Mouse (Mus musculus): ENCODE measurements around the gene Stox1.

Stox1 gene

DNA sequence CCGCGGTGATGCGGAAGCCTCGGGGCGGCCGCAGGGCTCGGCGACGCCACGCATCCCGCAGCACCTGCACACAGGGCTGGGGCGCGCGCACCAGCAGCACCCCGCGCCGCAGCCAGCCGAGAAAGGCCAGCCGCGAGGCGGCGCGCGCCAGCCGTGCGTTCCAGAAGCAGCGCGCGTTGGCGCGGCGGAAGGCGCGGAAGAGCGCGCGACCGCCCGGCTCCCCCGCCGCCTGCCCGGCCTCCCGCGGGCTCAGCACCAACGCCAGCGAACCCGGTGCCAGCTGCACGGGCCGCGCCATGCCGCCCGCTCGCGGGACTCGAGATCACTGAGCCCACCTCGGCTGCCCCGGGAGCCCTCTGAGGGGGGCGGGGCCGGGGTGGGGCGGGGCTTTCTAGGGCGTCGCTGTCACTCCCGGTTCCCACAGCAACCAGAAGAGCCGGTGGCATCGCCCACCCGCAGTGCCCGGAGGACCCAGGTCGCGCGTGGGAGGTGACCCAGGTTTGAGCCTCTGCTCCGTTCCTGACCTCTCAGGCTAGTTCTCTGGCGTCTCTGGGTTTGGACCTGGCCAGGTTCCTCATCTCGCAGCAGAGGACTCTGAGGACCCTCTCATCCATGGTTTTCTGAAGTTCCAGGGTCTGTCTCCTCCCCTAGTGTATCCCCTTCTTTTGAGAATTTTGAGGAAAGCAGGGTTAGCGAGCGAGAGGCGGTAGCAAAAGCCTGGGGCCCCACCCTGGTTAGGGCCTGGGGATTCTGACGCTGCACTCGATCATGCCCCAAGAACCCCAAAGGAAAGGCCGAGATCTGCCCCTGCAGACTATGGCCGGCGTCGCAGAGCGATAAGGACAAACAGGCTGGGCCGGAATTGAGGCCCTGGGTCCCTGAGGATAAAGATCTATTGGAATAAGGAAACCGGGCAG, at the start of gene Stox1:
Gene Stox1 (minus strand): TSS at position 358 of the 917 bp plus-strand sequence.
- WGBS: 2% methylated on average over 80 of the region's 85 CpGs

- WGBS: 75% methylated on average over 6 of the region's 6 CpGs
Measured at GRCm38 (mm10) chr10:62750781-62751180, 24.9 kb upstream of the Stox1 start.

DNA sequence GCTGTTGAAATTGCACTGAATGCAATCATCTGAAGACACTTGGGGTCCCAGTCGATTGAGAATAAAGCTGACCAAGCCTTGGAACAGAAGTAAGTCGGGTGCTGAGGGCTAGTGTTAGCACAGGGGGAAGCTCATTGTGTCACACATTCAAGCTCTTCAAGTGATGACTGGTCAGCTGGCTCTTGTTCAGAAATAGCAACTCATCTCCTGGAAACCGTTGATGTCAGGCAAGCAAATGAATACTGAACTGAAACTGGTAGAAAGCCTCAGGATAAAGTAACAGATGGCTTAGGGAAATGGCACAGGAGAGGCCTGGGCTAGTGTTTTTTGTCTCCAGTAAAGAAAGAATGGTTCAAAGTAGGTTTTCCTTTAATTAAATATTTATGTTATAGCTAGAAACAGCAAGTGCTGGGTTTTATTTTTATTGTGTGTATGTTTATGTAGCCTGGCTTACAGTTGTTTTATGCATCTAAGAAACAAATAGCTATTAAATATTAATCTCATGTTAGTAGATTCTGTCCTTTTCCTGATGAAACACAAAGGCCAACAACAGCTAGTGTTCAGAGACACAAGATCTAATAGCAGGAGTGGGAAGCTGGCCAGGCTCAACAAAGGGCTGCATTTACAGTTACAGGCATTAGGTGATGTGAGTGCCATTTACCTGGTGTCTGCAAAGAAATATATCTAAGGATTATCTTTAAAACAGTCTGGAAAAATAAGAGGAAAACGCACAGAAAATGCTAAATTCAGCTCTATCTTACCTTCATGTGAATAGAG, 14.2 kb upstream of the Stox1 start:
- 29% methylated on average over 4 of the region's 4 CpGs for WGBS

GRCm38 (mm10) chr10:62736965-62737688, 11.2 kb upstream of the Stox1 start:
- WGBS: 42% methylated on average over 4 of the region's 4 CpGs

DNA sequence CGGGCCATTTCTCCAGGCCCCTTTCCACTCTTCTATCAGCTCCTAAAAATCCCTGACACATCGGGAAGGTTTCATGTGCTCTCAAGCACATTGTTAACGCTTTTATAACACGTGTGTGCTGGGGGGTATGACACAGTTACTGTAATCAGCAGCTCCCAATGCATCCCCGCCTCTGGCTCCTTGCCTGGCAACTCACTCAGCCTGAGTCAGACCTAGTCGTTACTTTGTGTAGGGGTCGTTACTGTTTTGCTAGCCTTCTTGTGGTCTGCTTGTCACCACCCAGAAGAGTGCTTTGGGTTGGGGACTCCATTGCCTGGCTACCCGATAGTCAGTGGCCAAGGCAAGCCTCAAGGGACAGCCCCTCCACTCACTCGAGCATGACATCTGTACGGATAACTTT, 4.9 kb upstream of the Stox1 start:
- 62% methylated on average over 10 of the region's 10 CpGs for WGBS

DNA sequence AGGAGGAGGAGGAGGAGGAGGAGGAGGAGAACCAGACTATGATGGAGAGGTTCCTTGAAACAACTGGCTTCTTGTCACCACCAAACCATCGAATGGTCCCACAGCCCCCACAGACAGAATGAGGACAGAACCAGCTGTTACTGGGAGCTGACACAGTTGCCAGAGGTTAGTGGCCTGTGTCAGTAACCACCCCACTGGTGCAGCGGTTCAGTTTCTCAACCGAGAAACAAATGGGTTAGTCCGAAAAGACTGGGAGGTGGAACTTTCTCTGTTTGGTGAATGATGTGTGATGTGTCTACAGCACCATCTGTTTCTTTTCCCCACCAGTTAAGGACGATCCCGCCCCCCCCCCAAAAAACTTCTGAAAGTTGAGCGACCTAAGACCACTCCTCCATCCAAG, 992 bp downstream of the Stox1 start:
- WGBS: 20% methylated on average over 7 of the region's 7 CpGs

DNA sequence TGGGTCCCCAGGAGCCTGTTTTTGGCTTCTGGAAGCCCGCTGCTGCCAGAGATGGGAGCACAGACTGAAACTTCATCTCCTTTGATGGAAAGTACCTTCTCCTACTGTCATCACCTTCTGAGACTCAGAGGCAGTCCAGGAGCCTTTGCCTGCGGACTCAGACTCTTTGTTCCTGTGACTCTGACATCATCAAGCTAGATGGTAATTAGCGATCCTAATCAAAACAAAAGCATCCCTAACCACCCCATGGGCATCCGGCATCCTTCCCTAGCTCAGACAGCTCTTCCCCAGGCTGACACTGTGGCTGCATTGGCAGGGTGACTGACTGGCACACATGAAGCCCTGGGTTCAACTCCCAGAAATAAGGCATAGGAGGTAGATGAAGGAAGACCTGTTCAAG, 3.2 kb downstream of the Stox1 start:
- WGBS: 57% methylated on average over 4 of the region's 4 CpGs

GRCm38 (mm10) chr10:62720574-62720973, 5.4 kb downstream of the Stox1 start:
- 90% methylated on average over 8 of the region's 8 CpGs for WGBS

GRCm38 (mm10) chr10:62713457-62713856, 12.5 kb downstream of the Stox1 start:
- 87% methylated on average over 10 of the region's 10 CpGs for WGBS

- WGBS: 64% methylated on average over 4 of the region's 4 CpGs
Measured at GRCm38 (mm10) chr10:62703579-62703978, 22.3 kb downstream of the Stox1 start.

DNA sequence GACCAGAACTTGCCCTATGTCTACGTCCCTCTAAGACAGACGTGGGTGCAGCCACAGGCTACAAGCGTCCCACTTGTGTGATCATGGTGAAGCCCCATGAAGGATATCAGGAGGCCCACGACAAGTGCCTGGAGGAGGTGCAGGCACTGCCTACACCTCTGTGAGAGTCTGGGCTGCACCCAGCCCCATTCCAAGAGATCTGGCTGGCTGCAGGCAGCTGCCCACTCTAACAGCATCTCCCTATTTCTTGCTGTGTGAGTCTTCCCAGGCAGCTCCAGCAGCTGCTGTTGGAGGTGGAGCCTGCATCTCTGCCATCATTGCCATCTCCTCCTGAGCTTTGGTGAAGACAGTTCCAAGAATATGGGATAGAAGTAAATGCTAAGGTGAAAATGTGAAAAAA, 23.5 kb downstream of the Stox1 start:
- WGBS: 55% methylated on average over 4 of the region's 4 CpGs

DNA sequence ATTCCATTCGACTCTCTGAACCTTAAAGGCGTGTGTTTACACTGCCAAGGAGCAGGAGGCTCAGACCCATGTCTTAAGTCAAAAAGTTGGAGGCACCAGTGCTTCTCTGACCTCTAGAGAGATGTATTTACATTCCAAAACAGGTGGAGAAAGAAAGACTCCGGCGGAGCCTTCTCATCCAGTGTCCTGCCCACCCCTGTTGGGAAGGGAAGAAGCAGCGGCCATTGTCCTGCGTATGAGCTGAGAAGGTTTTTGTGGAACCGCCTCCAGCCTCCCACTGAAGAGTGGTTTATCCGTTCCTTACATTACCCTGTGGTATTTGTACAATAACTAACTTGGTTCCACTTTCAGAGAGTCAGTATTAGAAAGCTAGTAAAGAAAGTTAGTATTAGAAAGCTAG, 33.2 kb downstream of the Stox1 start:
- 83% methylated on average over 8 of the region's 8 CpGs for whole genome bisulfite sequencing

DNA sequence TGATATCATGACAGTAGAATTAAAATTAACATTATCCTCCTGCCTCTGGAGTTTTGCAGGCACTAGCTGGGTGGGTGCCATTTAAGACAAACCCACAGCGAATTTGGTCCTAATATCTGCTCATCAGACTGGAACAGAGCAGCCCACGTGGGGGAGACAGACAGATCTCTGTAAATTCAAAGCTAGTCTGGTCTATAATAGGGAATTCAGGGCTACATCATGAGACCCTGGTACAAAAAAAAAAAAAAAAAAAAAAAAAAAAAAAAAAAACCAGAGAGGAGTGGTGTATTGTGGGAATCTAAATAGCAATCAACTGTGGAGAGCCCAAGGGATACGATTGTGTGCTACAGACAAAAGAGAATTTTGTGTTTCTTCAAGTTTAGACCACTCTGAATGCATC, 33.7 kb downstream of the Stox1 start:
- WGBS: 82% methylated on average over 3 of the region's 3 CpGs

- 53% methylated on average over 15 of the region's 15 CpGs for WGBS
Measured at GRCm38 (mm10) chr10:62687032-62687674, 38.8 kb downstream of the Stox1 start.

DNA sequence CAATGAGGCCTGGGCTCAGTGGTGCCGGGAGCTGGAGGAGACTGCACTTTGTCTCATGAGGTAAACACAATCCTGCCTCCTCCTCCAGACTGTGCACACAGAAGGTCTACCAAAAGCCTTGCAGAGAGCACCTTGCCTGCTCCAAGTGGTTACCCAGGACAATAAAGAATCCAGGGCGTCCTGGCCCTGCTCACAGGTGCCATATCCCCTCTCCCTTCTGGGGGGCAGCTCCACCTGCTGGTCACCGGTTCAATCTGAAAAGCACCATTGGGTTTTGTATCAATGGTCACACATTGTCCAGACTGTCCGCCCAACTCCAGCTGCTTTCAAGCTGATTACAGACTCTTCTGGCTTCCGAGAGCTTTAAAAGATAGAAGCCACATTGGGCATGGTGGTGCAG, 42.9 kb downstream of the Stox1 start:
- 65% methylated on average over 5 of the region's 5 CpGs for WGBS

GRCm38 (mm10) chr10:62679833-62680232, 46.1 kb downstream of the Stox1 start:
- WGBS: 93% methylated on average over 1 of the region's 1 CpGs

DNA sequence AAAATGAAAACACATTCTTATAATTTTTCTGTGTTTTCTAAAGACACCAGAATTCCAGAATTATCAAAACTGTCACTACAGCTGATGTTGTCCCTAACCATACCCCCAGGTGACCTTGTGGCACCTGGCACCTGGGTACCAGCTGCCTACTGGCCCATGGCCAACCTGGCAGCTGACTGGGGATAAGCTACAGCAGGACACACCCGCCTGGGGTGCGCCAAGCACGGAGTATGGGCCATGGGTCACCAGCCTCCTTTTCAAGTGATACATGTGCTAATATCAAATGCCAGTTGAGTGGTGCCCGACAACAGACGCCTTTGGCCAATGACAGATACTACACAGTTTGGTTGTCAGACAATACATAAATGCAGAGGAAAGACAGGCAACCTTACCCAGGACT, 48.6 kb downstream of the Stox1 start:
- WGBS: 86% methylated on average over 5 of the region's 5 CpGs

GRCm38 (mm10) chr10:62676196-62676595, 49.7 kb downstream of the Stox1 start:
- WGBS: 95% methylated on average over 6 of the region's 6 CpGs

DNA sequence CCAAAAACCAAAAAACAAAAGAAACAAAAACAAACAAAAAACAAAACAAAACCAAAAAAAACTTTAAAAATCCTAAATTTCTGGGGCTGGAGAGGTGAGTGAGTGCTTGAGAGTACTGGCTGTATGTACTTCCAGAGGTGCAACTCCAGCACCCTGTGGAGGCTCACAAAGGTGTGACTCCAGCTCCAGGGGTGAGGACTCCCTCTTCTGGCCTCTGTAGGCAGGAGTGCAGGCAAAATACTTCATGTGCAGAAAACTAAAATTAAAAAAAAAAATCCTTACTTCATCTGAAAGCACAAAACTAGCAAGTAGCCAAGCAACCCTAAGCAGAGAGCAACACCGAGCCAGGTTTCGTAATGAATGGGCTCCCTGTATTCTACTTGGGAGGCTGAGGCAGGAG, 53.6 kb downstream of the Stox1 start:
- WGBS: 90% methylated on average over 2 of the region's 2 CpGs

- WGBS: 85% methylated on average over 14 of the region's 14 CpGs
Measured at GRCm38 (mm10) chr10:62669245-62669644, 56.7 kb downstream of the Stox1 start.

DNA sequence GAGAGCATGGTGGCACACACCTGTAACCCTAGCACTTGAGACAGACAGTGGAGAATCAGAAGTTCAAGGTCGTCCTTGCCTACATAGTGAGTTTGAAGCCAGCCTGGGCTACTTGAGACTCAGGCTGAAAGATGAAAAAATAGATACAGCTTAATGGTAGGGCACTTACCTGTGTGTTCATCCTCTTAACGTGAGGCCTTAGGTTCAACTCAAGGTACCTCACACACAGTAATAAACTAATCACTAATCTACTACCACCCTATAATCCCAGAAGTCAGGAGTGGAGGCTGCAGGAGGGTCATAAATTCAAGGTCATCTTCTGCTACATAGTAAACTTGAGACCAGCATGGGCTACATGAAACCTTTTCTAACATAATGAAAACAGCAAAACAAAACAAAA, 57.5 kb downstream of the Stox1 start:
- 92% methylated on average over 2 of the region's 2 CpGs for WGBS

DNA sequence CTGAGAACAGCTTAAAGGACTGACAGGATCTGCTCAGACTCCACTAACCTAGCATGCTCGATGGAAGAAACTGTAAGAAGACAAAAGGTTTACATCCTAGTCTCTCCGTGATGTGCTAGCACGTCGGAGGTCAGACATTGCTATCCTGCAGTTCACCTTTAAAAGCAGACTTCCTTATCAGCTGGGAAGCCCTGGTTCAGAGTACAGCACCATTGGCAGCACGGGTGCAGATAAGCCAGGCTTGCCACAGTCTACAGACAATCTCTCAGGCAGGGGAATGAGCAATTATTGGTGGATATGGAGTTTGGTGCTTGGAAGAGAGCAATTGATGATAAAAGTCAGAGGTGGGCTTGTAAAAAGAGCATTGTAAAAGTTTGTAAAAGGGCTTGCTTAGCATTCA, 57.9 kb downstream of the Stox1 start:
- 88% methylated on average over 5 of the region's 5 CpGs for WGBS

Data from cerebral cortex, adult 2 months (tissue).